Mouse (Mus musculus) spleen, adult 18-20 months (tissue): ENCODE measurements around the gene Kbtbd8.

Source experiments
- DNase-seq, 2 experiments: peaks; one replicate each; pipeline ENCODE4 v3.0.0; 2022; ENCODE audit warnings: mixed read lengths in 2 of 2

Kbtbd8 gene

GRCm38 (mm10) chr6:95116946-95117345 is at the start of gene Kbtbd8:
Kbtbd8 (plus strand) TSS chr6:95117240.
- peak in 1 of 2 experiments; percentile 10 for DNase-seq

- DNase-seq: no peak
These were observed 47.3 kb upstream of the Kbtbd8 start for GRCm38 (mm10) chr6:95069753-95070152.

GRCm38 (mm10) chr6:95085276-95085675 is 31.8 kb upstream of the Kbtbd8 start:
- DNase-seq: no peak

- DNase-seq: no peak
These were observed 29.7 kb upstream of the Kbtbd8 start for GRCm38 (mm10) chr6:95087154-95087846.

- no peak for DNase-seq
These were observed 29.0 kb upstream of the Kbtbd8 start for GRCm38 (mm10) chr6:95088075-95088474.

GRCm38 (mm10) chr6:95094695-95095094 is 22.3 kb upstream of the Kbtbd8 start:
- DNase-seq: no peak

- peak; percentile 34 to 77 for DNase-seq
These were observed 18.5 kb upstream of the Kbtbd8 start for GRCm38 (mm10) chr6:95098366-95099109.

GRCm38 (mm10) chr6:95103706-95104105 is 13.3 kb upstream of the Kbtbd8 start:
- no peak for DNase-seq

- no peak for DNase-seq
These were observed 8.6 kb upstream of the Kbtbd8 start for GRCm38 (mm10) chr6:95108437-95108836.

GRCm38 (mm10) chr6:95109691-95110450 is 7.2 kb upstream of the Kbtbd8 start:
- DNase-seq: no peak

- DNase-seq: no peak
These were observed 5.0 kb upstream of the Kbtbd8 start for GRCm38 (mm10) chr6:95112015-95112414.

- no peak for DNase-seq
These were observed 527 bp upstream of the Kbtbd8 start for GRCm38 (mm10) chr6:95116513-95116912.

- peak; percentile 82 to 88 for DNase-seq
These were observed 838 bp downstream of the Kbtbd8 start for GRCm38 (mm10) chr6:95117614-95118541.

- no peak for DNase-seq
These were observed 2.3 kb downstream of the Kbtbd8 start for GRCm38 (mm10) chr6:95119389-95119788.

- no peak for DNase-seq
These were observed 33.0 kb downstream of the Kbtbd8 start for GRCm38 (mm10) chr6:95149931-95150534.

- DNase-seq: no peak
These were observed 33.8 kb downstream of the Kbtbd8 start for GRCm38 (mm10) chr6:95150885-95151284.

- no peak for DNase-seq
These were observed 34.5 kb downstream of the Kbtbd8 start for GRCm38 (mm10) chr6:95151563-95151962.

GRCm38 (mm10) chr6:95163965-95164364 is 46.9 kb downstream of the Kbtbd8 start:
- no peak for DNase-seq

- no peak for DNase-seq
These were observed 48.6 kb downstream of the Kbtbd8 start for GRCm38 (mm10) chr6:95165630-95166029.

GRCm38 (mm10) chr6:95167668-95168227 is 50.7 kb downstream of the Kbtbd8 start:
- no peak for DNase-seq

- DNase-seq: no peak
These were observed 52.4 kb downstream of the Kbtbd8 start for GRCm38 (mm10) chr6:95169411-95169810.
